Mouse (Mus musculus) spleen, postnatal 14 days (tissue): ENCODE measurements around the gene Actl6b.
"Not testable (repeated sequence)": the region's sequence is repeated elsewhere in the genome, so short reads cannot be mapped to it uniquely, and the experiment has no call there.

Experiments
- DNase-seq, 2 experiments: peaks; one replicate each; pipeline ENCODE4 v3.0.0; 2021 to 2022; ENCODE audit warnings: low spot score in 2 of 2

Actl6b gene

DNA sequence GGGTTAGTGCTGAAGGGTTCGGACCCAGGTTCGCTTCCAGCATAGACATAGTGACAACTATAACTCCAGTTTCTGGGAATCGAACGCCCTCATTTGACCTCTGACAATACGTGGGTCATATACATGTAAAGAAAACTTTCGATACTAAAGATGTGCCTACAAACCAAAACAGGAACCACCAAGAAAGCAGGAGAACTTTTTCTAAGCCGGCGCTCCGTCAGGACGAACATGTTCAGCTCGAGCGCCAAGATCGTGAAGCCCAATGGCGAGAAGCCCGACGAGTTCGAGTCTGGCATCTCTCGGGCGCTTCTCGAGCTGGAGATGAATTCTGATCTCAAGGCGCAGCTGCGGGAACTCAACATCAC is 48.0 kb downstream of the Actl6b start:
- no peak for DNase-seq

DNA sequence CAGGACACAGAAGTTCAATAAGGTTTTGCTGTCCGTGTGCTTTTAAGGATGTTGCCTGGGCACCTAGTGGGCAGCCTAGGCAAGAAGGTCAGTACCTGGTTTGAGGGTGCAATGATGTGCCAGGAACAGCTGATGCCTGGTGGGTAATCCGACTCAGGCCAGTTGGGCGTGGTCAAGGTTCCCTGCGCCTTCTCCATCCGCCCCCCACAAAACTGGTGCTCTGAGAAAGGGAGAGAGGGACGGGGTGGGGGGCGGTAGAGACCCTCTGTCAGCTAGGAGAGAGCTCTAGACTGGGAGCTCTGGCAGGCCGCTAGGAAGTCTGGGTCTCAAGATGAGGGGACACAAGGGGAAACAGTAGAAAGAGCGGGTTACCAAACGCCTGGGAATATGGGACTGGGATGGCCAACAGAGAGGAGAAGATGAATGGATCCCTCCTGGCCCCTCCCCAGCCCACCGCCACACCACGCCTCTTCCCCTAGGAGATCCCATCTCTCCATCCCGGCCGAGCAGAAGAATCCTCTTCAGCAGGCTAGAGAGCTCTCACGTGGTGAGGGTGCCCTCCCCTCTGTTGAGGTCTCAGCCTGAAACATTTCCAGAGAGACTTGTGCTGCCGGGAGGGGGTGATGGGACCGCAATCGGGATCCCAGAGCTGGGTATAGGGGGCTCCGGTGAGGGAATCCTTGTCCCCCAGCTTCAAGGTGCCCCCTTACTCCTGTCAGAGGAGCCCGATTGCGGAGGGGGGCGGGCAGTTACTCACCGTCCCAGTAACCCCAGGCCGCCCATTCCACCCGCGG is 54.7 kb downstream of the Actl6b start:
- DNase-seq = no peak

DNA sequence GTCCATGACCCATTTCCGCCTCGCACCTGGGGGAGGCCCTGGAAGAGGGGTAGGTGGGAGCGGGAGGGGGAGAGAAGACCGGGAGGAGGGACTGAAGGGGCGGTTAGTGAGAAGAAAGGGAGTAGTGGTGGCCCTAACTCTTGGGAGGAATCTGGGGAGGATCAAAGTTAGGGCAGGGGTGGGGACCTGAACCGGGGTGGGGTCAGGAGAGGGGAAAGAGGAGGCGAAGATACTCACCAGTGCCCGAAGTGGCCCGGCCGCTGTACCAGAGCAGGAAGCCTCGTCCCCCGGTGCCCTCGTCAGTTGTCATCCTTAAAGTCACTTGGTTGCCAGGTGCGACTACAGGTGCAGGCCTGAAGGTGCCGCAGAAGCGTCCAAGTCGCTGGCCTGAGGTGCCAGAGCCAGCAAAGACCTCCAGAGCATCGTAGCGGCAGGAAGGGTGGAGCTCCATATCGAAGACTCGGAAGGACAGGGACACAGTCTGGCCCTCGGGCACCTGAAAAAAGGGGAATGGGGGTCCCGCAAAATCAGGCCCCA is 55.4 kb downstream of the Actl6b start:
- DNase-seq = no peak

DNA sequence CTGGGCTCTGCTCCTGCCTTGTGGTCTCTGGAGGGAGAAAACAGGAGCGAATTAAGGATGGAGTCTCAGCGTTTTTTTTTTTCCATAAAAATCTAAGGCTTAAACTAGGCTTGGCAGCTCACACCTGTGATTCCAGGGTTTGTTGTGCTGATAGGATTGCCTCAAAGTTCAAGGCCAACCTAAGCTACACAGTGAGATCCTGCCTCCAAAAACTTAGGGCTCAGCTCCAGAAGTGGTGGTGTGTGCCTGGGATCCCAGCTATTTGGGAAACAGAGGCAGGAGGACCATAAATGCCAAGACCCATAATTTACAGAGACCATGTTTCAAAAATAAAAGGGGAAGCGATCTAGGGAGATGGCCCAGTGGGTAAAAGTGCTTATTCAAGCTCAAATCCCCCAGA is 56.0 kb downstream of the Actl6b start:
- no peak for DNase-seq

DNA sequence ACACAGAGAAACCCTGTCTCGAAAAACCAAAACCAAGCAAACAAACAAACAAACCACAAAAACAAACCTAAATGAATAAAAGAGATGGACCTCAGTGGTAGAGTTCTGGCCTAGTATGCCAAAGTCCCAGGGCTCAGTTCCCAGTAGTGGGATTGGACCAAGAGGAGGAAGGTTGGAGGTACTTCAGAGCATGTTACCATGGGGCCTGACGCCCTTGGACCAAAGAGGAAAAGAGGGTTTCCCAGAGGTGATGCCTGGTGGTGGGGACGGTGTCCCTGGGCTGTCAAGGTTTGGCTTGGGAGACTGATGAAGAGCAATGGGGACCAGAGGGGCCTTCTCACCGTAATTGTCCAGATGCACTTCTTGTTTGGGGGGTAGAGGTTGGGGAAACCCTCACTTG is 56.7 kb downstream of the Actl6b start:
- no peak for DNase-seq

DNA sequence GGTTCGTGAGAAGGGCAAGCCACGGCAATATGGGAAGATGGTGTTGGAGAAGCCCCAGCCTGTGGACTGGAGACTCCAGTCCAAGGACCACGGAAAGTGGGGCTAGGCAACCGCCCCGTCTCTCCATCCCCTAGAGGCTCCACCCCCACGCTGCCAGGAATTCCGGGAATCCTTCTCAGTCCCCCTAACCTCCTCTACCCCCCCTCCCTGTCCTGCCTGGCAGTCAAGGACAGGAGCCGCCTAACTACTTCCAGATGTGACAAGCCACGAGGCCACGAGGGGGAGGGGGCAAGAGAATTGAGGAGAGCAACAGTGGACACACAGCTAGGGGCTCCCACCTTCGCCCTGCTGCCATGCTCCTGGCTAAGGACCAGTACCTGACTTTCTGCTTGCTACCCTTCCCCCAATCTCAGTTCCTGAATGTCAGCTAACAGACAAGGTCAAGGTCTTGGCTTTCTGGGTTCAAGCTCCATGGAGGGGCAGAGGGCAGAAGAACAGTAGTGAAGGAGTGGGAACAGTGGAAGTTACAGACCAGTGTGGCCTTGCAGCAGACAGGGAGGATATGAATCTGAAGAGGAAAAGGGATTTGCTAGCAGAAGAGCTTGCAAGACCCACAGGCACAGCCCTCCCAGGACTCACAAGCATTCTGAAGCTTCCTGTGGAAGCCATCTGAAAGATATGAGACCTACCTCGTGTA is 57.4 kb downstream of the Actl6b start:
- no peak for DNase-seq

DNA sequence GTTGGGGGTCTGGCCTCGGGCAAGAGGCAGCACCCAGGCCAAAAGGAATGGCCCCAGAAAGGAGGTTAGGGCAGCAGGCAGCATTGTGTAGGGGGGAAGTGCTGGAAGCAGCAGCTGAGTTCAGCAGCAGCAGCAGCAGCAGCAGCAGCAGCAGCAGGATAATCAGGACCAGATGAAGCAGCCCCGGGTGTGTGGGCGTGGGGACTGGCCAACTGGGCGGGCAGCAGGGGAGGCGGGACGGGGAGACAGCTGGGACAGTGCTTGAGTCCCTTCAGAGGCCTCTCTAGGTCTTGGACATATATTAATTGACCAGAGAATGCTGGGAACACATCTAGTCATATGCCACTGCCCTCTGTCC is 57.9 kb downstream of the Actl6b start:
- no peak for DNase-seq

DNA sequence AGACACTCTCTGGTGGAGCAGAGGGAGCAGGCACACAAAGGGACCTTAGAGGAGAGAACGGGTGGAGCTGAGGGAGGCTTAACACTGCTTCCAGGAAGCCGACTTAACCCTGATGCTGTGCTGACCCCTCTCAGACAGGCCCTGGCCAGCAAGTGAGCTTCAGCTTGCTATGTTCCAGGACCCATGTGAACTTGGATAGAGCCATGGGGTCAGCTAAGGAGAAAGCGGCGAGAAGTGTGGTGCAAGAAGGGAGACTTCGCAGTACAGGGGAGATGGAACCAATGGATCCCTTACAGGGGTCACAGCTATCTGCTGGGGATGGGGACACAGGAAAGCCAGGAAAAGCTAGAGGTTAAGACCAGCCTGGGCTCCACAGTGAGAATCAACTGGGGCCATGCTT is 59.8 kb downstream of the Actl6b start:
- DNase-seq = no peak

DNA sequence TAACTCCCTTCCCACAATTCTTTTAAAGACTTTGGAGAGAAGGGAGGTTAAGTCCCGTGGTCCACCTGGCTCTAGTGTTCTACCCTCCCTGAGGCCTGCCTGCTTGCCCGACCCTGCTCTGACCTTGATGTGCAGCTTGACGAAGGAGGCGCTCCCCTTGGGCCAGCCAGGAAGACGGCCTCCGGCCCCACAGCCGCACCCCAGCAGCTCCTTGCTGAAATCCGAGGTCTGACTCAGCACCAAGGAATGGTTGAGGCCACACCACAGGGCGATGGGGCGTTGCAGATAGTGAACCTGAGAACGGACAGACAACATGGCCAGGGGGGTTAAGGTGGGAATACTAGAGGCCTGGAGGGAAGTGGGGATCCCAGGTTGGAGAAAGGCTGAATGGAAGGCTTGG is 60.2 kb downstream of the Actl6b start, which contains the start of gene Pcolce:
TSS of gene Pcolce (minus strand) at position 235 of the 400 bp plus-strand sequence.
- no peak for DNase-seq

DNA sequence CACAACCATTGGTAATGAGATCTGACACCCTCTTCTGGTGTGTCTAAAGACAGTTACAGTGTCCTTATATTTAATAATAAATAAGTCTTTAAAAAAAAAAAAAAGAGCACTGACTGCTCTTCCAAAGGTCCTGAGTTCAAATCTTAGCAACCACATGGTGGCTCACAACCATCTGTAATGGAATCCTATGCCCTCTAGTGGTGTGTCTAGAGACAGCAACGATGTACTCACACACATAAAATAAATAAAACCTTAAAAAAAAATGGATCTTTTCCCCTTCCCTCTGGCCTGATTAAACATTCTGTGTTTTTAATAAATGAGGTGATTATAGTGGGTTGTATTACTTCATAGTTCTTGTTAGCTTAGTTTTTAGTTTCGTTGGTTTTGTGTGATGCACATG is 61.6 kb downstream of the Actl6b start:
- not testable (repeated sequence) for DNase-seq

DNA sequence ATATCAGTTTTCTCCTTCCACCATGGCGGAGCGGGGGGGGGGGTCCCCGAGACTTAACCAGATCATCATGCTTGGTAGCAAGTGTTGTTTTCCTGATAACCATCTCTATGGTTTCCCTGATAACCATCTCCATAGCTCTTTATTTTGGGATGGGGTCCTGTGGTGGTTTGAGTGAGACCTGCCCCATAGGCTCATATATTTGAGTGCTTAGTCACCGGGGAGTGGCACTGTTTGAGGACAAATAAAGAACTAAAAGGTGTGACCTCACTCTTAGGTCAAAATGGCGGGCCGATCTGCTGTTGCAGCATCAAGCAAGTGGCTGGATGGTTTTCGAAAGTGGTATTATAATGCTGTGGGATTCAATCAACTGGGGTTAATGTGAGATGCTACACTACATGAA is 62.0 kb downstream of the Actl6b start:
- DNase-seq = no peak
